Mouse (Mus musculus) G1E (cell line): Measurements from ENCODE around the gene Cnbp.

Experiments
- CTCF ChIP-seq: IDR thresholded peaks from 2 replicates; pipeline ENCODE4 v1.5.1; 2012; ENCODE audit warnings: low read depth, low read length, inconsistent platforms, mixed read lengths
- GATA1 ChIP-seq: IDR thresholded peaks from 2 replicates; pipeline ENCODE4 v1.6.1; 2012; ENCODE audit warnings: borderline replicate concordance, low read length, inconsistent platforms, mixed read lengths
- POLR2AphosphoS5 ChIP-seq: IDR thresholded peaks from 2 replicates; pipeline ENCODE4 v1.6.1; 2012; ENCODE audit warnings: low read depth, low read length, inconsistent platforms; ENCODE audit not compliant: insufficient replicate concordance

DNA sequence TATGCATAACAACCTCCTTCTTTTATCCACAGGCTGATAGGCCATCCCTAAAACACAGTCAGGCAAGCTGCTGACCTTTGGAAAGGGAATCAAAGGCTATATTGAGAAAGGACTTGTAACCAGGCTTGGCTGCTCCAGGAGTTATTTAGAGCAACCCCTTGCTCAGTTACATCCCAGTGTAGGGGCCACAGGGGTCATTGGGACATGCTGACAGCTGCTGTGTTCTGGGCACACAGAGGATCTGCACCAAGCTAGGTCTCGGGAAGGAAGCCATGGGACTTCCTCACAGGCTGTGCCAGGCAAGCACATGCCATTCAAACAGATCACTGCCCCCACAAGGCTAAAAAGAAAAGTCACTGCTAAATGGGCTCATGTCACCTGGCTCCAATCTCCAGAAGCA, 22.2 kb upstream of the Cnbp start:
- TF ChIP-seq CTCF (no peak), GATA1 (no peak), POLR2AphosphoS5 (no peak)
